Mouse (Mus musculus): ENCODE measurements around the gene Slc30a10. TPM values are rescaled to one million over a fixed set of nuclear protein-coding genes. Genes with fewer than 3 reads are reported as not detected.

The Slc30a10 gene
- polyA plus RNA-seq (2015; fragmentation: Nextera tagmentation; extraction: Ambion mirVana), result 0.06 and 0.18 TPM in 2 replicates

DNA sequence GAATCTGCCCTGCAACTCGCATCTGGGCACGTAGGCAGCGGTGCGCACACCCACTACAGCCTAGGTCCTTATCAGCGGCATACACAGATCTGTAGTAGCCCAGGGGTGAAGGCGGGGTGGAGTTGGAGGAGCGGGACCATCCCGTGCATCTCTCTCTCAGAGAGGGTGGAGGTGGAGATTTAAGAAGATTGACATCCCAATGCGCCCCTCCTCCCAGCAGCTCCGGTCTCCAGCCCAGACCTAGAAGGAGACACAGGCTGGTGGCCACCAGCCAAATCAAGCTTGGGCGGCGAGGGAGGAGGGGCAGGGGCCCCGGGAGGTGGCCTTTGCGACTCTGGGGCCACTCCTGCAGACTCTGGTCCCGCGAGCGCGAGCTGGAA is at the start of gene Slc30a10:
Gene Slc30a10, plus strand, starts transcription at position 274 of the 380 bp plus-strand sequence.
- Histone ChIP-seq H3K27ac (no peak within 1 kb of the TSS), H3K36me3 (no peaks in the 10 kb centered on the region), H3K9me3 (replicated peaks) (no peaks in the 10 kb centered on the region), H3K4me1 (replicated peaks) (peaks cover 13% of the 10 kb centered on the region), H3K4me2 (peak within 1 kb of the TSS; percentile 93), H3K4me3 (peak within 1 kb of the TSS; percentile 55), H3K27me3 (peaks cover 47% of the 10 kb centered on the region), H3K9ac (peak within 1 kb of the TSS; percentile 15; the same call in 1 of the 2 replicates)
- peak; percentile 74 for ATAC-seq (replicated peaks; ENCODE audit: insufficient number of reproducible peaks, insufficient read depth, low FRiP score, low read depth)
- 2% methylated on average over 18 of the region's 18 CpGs for WGBS

DNA sequence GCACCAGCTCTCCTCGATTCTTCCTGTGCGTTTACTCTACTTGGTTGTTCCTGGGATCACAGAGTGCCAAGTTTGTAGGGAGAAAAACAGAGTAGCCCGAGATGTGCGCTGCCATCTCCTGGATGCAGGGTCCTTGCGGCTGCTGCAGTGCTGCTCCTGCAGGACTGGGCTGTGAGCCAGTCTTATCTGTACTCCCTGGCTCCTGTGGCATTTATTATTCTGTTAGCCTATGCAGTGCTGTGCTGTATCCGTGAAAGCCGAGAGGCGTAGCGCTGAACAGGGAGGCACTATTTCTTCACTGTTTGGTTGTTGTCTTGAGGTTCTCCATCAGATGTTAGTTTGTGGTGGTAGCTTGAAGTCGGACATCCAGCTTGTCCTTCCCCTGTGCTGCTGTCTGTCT is 48.7 kb upstream of the Slc30a10 start:
- ATAC-seq (replicated peaks; ENCODE audit: insufficient number of reproducible peaks, insufficient read depth, low FRiP score, low read depth), result peak; percentile 75
- Histone ChIP-seq H3K27me3 (no peaks in the 10 kb centered on the region), H3K9ac (no peak overlapping the region), H3K9me3 (replicated peaks) (no peaks in the 10 kb centered on the region), H3K27ac (no peak overlapping the region), H3K4me1 (replicated peaks) (peaks cover 5% of the 10 kb centered on the region), H3K4me3 (no peak overlapping the region), H3K36me3 (peaks cover 78% of the 10 kb centered on the region), H3K4me2 (no peak overlapping the region)
- 53% methylated on average over 10 of the region's 10 CpGs for WGBS

DNA sequence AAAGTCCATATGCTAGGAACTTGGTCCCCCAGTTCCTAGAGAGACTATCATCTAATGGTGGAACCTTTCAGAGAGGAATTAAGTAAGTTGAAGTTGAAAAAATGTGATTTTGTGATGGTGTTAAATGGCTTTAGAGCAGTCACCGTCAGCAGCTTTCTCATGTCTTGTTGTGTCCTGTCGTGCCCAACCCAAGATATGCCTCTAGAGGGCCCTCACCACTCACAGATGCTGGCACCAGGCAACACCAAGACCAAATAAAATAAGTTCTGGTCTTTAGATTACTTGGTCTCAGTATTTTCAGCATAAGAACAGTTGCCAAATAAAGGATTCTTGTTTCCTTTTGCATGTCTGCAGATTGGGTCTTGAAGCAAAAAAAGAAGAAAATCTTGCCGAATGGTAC is 44.8 kb upstream of the Slc30a10 start:
- peaks cover 5% of the 10 kb centered on the region for H3K4me1 ChIP-seq (replicated peaks)
- H3K9ac ChIP-seq, result no peak overlapping the region
- no peak overlapping the region for H3K27ac ChIP-seq
- ATAC-seq (replicated peaks; ENCODE audit: insufficient number of reproducible peaks, insufficient read depth, low FRiP score, low read depth), result no peak
- no peak overlapping the region for H3K4me3 ChIP-seq
- H3K9me3 ChIP-seq (replicated peaks), result no peaks in the 10 kb centered on the region
- 72% methylated on average over 3 of the region's 3 CpGs for WGBS
- no peaks in the 10 kb centered on the region for H3K27me3 ChIP-seq
- peaks cover 80% of the 10 kb centered on the region for H3K36me3 ChIP-seq
- H3K4me2 ChIP-seq, result no peak overlapping the region

DNA sequence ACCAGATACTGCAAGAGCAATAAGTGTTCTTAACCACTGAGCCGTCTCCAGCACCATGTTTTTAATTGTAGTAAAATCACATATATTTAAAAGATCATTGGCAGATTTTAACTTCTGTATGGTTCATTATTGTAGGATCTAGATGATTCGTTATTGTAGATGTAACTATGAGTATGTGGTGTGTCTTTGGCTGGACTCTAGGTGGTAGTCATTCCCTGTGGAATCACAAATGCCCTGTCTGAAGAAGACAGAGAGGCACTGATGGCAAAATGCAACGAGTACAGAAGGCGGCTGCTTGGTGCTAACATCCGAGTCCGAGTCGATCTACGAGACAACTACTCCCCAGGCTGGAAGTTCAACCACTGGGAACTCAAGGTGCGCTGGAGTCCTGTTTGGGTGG is 36.6 kb upstream of the Slc30a10 start:
- Histone ChIP-seq H3K27me3 (no peaks in the 10 kb centered on the region), H3K4me2 (no peak overlapping the region), H3K9me3 (replicated peaks) (no peaks in the 10 kb centered on the region), H3K9ac (no peak overlapping the region), H3K4me3 (no peak overlapping the region), H3K27ac (no peak overlapping the region), H3K4me1 (replicated peaks) (no peaks in the 10 kb centered on the region), H3K36me3 (peaks cover 85% of the 10 kb centered on the region)
- 91% methylated on average over 9 of the region's 9 CpGs for WGBS
- ATAC-seq (replicated peaks; ENCODE audit: insufficient number of reproducible peaks, insufficient read depth, low FRiP score, low read depth), result no peak

DNA sequence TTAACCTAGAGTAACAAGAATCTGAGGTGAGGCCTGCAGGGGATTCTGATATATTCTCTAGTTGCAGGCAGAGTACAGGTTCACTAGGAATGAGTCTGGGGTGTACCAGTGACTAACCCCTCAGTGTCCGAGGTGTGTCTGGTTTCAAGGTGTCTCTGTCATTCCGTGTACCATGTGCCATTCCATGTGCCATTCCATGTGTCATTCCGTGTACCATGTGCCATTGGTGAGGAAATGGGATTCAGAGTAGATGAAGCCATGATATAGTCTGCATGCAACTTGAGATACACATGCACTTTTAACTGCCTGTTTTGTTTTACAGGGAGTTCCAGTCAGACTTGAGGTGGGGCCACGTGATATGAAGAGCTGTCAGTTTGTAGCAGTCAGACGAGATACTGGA is 34.8 kb upstream of the Slc30a10 start:
- H3K36me3 ChIP-seq, result peaks cover 86% of the 10 kb centered on the region
- no peak overlapping the region for H3K4me2 ChIP-seq
- H3K4me3 ChIP-seq, result no peak overlapping the region
- H3K9ac ChIP-seq, result no peak overlapping the region
- no peaks in the 10 kb centered on the region for H3K4me1 ChIP-seq (replicated peaks)
- no peaks in the 10 kb centered on the region for H3K9me3 ChIP-seq (replicated peaks)
- no peak for ATAC-seq (replicated peaks; ENCODE audit: insufficient number of reproducible peaks, insufficient read depth, low FRiP score, low read depth)
- no peaks in the 10 kb centered on the region for H3K27me3 ChIP-seq
- H3K27ac ChIP-seq, result no peak overlapping the region
- 85% methylated on average over 5 of the region's 5 CpGs for WGBS

DNA sequence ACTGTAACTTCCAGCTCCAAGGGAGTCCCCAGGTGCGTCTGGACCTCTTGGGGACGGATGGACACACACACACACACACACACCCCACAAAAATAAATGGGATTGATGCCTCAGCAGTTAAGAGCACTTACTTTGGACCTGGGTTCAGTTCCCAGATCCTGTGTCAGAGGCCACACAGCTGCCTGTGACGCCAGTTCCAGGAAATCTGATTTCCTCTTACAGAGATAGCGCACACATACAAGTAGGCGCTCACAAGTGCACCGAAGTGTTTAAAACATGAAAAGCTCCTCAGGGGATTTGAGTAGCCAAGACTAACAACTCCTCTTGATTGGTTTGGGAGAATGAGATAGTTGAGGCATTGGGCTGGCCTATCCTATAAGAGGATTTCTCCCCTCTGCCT is 33.9 kb upstream of the Slc30a10 start:
- Histone ChIP-seq H3K27me3 (no peaks in the 10 kb centered on the region), H3K27ac (no peak overlapping the region), H3K9ac (no peak overlapping the region), H3K4me2 (no peak overlapping the region), H3K4me1 (replicated peaks) (no peaks in the 10 kb centered on the region), H3K9me3 (replicated peaks) (no peaks in the 10 kb centered on the region), H3K36me3 (peaks cover 85% of the 10 kb centered on the region), H3K4me3 (no peak overlapping the region)
- 77% methylated on average over 6 of the region's 6 CpGs for WGBS
- ATAC-seq (replicated peaks; ENCODE audit: insufficient number of reproducible peaks, insufficient read depth, low FRiP score, low read depth), result no peak

DNA sequence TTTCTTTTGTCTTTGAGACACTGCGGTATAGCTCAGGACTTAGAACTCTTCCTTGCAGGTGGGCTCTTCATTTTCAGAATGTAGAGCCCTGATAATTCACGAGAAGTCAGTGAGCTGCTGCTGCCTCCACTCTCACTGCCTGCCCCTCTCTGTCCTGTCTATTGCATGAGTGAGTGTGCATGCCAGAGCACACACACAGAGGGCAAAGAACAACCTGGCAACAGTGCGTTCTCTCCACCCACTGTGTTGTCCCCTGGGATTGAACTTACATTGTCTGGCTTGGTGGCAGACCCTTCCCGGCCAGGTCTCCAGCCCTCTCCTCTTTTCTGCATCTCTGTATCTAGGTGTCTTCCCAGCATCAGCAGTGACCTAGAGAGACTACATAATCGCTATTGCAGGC is 28.1 kb upstream of the Slc30a10 start:
- Histone ChIP-seq H3K4me2 (no peak overlapping the region), H3K27me3 (no peaks in the 10 kb centered on the region), H3K36me3 (peaks cover 48% of the 10 kb centered on the region), H3K27ac (no peak overlapping the region), H3K9ac (no peak overlapping the region), H3K4me3 (no peak overlapping the region), H3K4me1 (replicated peaks) (no peaks in the 10 kb centered on the region), H3K9me3 (replicated peaks) (no peaks in the 10 kb centered on the region)
- WGBS, result 90% methylated on average over 5 of the region's 5 CpGs
- no peak for ATAC-seq (replicated peaks; ENCODE audit: insufficient number of reproducible peaks, insufficient read depth, low FRiP score, low read depth)

DNA sequence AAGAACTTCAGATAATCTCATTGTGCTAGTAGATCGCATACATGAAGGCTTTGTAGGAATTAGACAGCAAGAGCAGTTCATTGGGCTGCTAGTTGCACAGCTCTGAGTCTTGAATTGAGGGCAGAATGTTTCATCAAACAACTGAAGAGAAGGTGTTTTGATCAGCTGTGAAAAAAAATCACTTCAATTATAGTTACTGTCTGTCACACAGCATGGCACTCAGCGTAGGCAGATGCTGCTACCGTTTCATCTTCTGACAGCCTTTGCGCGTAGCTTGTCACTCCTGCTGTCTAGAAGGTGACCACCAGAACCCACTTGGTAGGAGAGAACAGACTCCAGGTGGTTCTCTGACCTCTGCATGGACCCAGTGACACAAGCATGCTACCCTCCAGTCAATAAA is 24.2 kb upstream of the Slc30a10 start:
- Histone ChIP-seq H3K4me3 (no peak overlapping the region), H3K9ac (no peak overlapping the region), H3K9me3 (replicated peaks) (no peaks in the 10 kb centered on the region), H3K4me1 (replicated peaks) (no peaks in the 10 kb centered on the region), H3K36me3 (peaks cover 18% of the 10 kb centered on the region), H3K4me2 (no peak overlapping the region), H3K27me3 (no peaks in the 10 kb centered on the region), H3K27ac (no peak overlapping the region)
- WGBS, result 91% methylated on average over 5 of the region's 5 CpGs
- ATAC-seq (replicated peaks; ENCODE audit: insufficient number of reproducible peaks, insufficient read depth, low FRiP score, low read depth), result no peak

DNA sequence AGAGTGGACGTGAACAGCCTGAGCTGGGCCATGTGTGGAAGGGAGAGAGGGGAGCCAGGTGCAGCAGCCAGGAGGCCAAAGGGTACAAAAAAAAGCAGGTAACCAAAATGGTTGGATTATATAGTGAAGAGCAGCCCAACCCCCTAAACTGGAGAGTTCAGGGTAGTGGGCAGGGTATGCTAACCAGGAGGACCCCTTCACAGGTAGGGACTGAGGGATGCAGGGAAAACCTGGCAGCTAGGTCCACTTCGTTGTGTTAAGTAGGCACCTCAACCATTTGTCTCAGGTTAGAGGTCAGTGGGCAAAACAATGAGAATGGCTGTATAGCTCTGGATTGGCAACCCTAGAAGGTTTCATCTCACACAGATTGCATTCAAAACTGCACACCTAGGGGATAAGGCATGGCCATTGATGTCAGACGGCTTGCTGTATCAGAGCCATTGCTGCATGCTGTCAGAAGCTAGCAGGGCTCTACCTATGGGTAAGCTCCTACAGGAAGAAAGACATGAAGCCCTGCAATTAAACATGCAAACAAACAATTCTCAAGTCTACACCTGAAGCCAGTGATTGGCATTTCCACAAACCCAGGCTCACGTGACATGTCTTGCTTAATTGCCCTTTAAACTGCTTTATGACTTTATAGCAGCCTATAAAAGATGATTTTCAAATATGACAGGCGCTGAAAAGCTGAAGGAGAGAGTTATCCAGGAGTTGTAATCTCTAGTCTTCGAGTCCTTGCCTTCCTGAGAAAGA is 23.2 kb upstream of the Slc30a10 start:
- ATAC-seq (replicated peaks; ENCODE audit: insufficient number of reproducible peaks, insufficient read depth, low FRiP score, low read depth), result no peak
- Histone ChIP-seq H3K9ac (no peak overlapping the region), H3K4me1 (replicated peaks) (no peaks in the 10 kb centered on the region), H3K4me2 (no peak overlapping the region), H3K27me3 (no peaks in the 10 kb centered on the region), H3K9me3 (replicated peaks) (no peaks in the 10 kb centered on the region), H3K27ac (no peak overlapping the region), H3K36me3 (peaks cover 15% of the 10 kb centered on the region), H3K4me3 (no peak overlapping the region)
- WGBS, result 72% methylated on average over 6 of the region's 6 CpGs

DNA sequence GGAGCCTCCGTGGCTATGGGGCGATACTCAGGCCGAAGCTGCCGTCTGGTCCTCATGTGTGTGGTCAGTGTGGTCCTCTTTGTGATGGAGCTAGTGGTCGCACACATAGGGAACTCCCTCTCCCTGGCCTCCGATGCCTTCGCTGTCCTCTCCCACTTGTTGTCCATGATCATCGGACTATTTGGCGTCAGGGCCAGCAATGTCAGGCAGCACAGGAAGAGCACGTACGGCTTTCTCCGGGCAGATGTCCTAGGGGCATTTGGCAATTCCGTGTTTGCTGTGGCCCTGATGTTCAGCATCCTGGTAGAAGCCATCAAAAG is 22.7 kb upstream of the Slc30a10 start:
- ATAC-seq (replicated peaks; ENCODE audit: insufficient number of reproducible peaks, insufficient read depth, low FRiP score, low read depth), result no peak
- H3K27ac ChIP-seq, result no peak overlapping the region
- no peaks in the 10 kb centered on the region for H3K9me3 ChIP-seq (replicated peaks)
- H3K27me3 ChIP-seq, result no peaks in the 10 kb centered on the region
- 86% methylated on average over 13 of the region's 13 CpGs for WGBS
- no peak overlapping the region for H3K9ac ChIP-seq
- H3K36me3 ChIP-seq, result peaks cover 9% of the 10 kb centered on the region
- H3K4me3 ChIP-seq, result no peak overlapping the region
- no peak overlapping the region for H3K4me2 ChIP-seq
- no peaks in the 10 kb centered on the region for H3K4me1 ChIP-seq (replicated peaks)

DNA sequence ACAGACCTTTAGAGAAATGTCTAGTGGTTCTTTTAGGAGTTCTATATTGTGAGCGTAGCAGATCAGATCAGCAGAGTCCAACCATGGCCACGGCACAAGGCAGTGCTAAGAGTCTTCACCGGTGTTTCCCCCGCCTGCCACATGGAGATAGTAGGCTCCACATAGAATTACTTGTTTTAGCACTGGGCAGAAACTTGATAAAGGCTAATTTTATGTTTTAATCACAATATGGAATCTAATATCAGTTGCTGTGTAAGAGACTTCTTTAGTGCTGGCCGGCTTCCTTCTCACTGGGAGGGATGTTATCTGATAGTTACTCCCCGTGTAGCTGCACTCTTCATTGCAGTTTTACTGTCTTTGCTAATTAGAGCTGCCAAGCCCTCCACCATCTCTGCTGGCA is 21.5 kb upstream of the Slc30a10 start:
- Histone ChIP-seq H3K27ac (no peak overlapping the region), H3K9ac (no peak overlapping the region)
- 59% methylated on average over 6 of the region's 6 CpGs for WGBS

More for the DNA sequence above, 21.5 kb upstream of the Slc30a10 start:
- Histone ChIP-seq H3K9me3 (replicated peaks) (no peaks in the 10 kb centered on the region), H3K27me3 (no peaks in the 10 kb centered on the region; the same call in 1 of the 2 replicates), H3K4me2 (no peak overlapping the region), H3K4me3 (no peak overlapping the region), H3K4me1 (replicated peaks) (no peaks in the 10 kb centered on the region), H3K36me3 (peaks cover 4% of the 10 kb centered on the region; the same call in 1 of the 2 replicates)
- no peak for ATAC-seq (replicated peaks; ENCODE audit: insufficient number of reproducible peaks, insufficient read depth, low FRiP score, low read depth)

Measured in heart, embryonic 15.5 days (tissue).